Mouse (Mus musculus) B cell, adult 62 days (primary cell): Measurements from ENCODE around the gene Olfr267. TPM values are rescaled to one million over a fixed set of nuclear protein-coding genes. Genes with fewer than 3 reads are reported as not detected.

ENCODE experiments used
- total RNA-seq: library from RNA; stranded (reverse); gene quantifications from 4 replicates; pipeline ENCODE4 v1.2.4, GENCODE M21; 2023

Gene Olfr267
- total RNA-seq, result 0.20 to 0.56 TPM in 2 of 4 replicates, not detected in the others

GRCm38 (mm10) chr4:58787616-58788015 lies at the start of gene Olfr267:
Olfr267 (minus strand) TSS chr4:58787716.

Other genes with a start within 250 kb of the Olfr267 start
- not detected in 4 replicates for gene Lpar1, start 233.8 kb downstream of the Olfr267 start, total RNA-seq
- gene Ecpas, start 125.0 kb upstream of the Olfr267 start, total RNA-seq, result 105 to 123 TPM (median 118 TPM) in 4 replicates
- 0.26 TPM in 1 of 4 replicates, not detected in the others for gene Zkscan16, start 155.9 kb upstream of the Olfr267 start, total RNA-seq
- 0.24 to 1.2 TPM (median 0.86 TPM) in 4 replicates for gene Ptgr1, start 199.4 kb upstream of the Olfr267 start, total RNA-seq
- 7.3 to 8.9 TPM (median 8.4 TPM) in 4 replicates for gene Dnajc25, start 207.3 kb upstream of the Olfr267 start, total RNA-seq
- gene Gm20503, start 215.5 kb upstream of the Olfr267 start, total RNA-seq, result 0.64 to 1.9 TPM (median 1.8 TPM) in 3 of 4 replicates, not detected in the other
- gene Gng10, start 247.4 kb upstream of the Olfr267 start, total RNA-seq, result 61.0 to 75.2 TPM (median 70.6 TPM) in 4 replicates